Mouse (Mus musculus) liver, embryonic 14.5 days (tissue): ENCODE data around the gene Cacna1c.

Experiments used
- CTCF ChIP-seq: IDR thresholded peaks from 2 replicates; pipeline ENCODE4 v1.5.1; 2016; ENCODE audit warnings: antibody characterized with exemption, low read depth, control low read depth
- EP300 ChIP-seq: IDR thresholded peaks from 2 replicates; pipeline ENCODE4 v1.6.1; 2016; ENCODE audit warnings: antibody characterized with exemption, low read depth

DNA sequence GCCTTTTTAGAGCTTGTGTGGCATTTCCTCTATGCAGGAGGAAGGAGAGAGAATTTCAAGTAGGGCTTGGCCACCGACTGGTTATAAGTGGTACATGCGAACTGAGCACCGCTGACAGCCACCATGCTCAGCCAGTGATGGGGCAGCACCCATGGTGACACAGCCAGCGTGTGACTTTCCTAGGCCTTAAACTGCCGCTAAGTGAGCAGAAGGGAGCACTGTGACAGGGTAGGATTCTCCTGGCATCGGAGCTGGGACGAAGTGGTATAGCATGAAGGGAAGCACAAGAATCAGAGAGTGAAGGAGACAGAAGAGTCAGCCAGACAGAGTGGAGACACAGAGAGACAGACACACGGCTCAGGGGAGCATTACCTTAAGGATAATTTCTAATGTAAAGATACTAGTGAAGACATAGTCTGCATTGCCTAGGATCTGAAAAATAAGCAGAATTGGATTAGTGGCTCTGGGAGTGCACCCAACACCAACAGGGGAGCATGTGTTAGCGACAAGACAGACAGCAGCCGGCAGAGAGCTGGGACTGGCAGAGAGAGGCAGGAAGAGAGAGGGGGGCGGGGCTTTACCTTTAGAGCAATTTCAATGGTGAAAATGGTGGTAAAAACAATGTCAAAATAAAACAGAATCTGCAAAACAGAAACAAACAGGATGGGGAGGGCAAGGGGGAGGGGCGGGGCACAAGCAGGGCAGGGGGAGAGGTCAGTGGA is 522.1 kb downstream of the Cacna1c start:
- TF ChIP-seq CTCF (no peak), EP300 (no peak)
